Mouse (Mus musculus) lung, postnatal 0 days (tissue): ENCODE measurements around the gene Inf2. TPM values are rescaled to one million over a fixed set of nuclear protein-coding genes. Genes with fewer than 3 reads are reported as not detected.
A peak's percentile ranks its signal among the peaks of the same experiment; 100 is the strongest.

Experiments
- ATAC-seq: fragments of 200-750 bp; cut with Nextera tagmentation; 2 replicates; pipeline ENCODE4 v1.8.0; 2017; ENCODE audit warnings: moderate library complexity
- DNase-seq: peaks from one replicate; pipeline ENCODE4 v3.0.0-alpha.2; 2016; ENCODE audit warnings: low spot score
- H3K27ac ChIP-seq: fragments of 300-500 bp; sonication (generic); 2 replicates; pipeline ENCODE4 v1.5.1; 2014; ENCODE audit warnings: antibody characterized with exemption, mild to moderate bottlenecking, low read length, mixed read lengths
- H3K27me3 ChIP-seq: fragments of 300-500 bp; sonication (generic); replicated peaks from 2 replicates; pipeline ENCODE4 v1.6.1; 2014; ENCODE audit warnings: low read length, mixed read lengths; ENCODE audit not compliant: insufficient read depth
- H3K36me3 ChIP-seq: fragments of 300-500 bp; sonication (generic); 2 replicates; pipeline ENCODE4 v1.6.1; 2014; ENCODE audit warnings: low read length, mixed read lengths; ENCODE audit not compliant: insufficient read depth
- H3K4me1 ChIP-seq: fragments of 300-500 bp; sonication (generic); 2 replicates; pipeline ENCODE4 v1.6.1; 2014; ENCODE audit warnings: antibody characterized with exemption, low read depth, low read length, mixed read lengths; ENCODE audit not compliant: insufficient read depth
- H3K4me2 ChIP-seq: fragments of 300-500 bp; sonication (generic); replicated peaks from 2 replicates; pipeline ENCODE4 v1.6.1; 2014; ENCODE audit warnings: low read depth, mild to moderate bottlenecking, low read length, moderate library complexity, mixed read lengths
- H3K4me3 ChIP-seq: fragments of 300-500 bp; sonication (generic); 2 replicates; pipeline ENCODE4 v1.5.1; 2014; ENCODE audit warnings: low read depth, low read length
- H3K9ac ChIP-seq: fragments of 300-500 bp; sonication (generic); replicated peaks from 2 replicates; pipeline ENCODE4 v1.6.1; 2014; ENCODE audit warnings: low read depth, mild to moderate bottlenecking
- H3K9me3 ChIP-seq: fragments of 300-500 bp; sonication (generic); 2 replicates; pipeline ENCODE4 v1.6.1; 2016; ENCODE audit warnings: low read length, mixed read lengths
- CTCF ChIP-seq: IDR thresholded peaks from 2 replicates; pipeline ENCODE4 v1.5.1; 2016; ENCODE audit warnings: antibody characterized with exemption, mild to moderate bottlenecking
- EP300 ChIP-seq: IDR thresholded peaks from 2 replicates; pipeline ENCODE4 v1.6.1; 2016; ENCODE audit warnings: antibody characterized with exemption, mild to moderate bottlenecking, control low read depth
- WGBS: fragments of 180-500 bp; shearing (Covaris S2); extraction: QIAGEN DNeasy Blood & Tissue Kit; methylation state at CpG from one replicate; pipeline ENCODE4 v1.1.7; 2014; 5-methylcytosine and 5-hydroxymethylcytosine counted together
- polyA plus RNA-seq: library from polyadenylated mRNA; unstranded; fragments of >200 nt; fragmentation: Nextera tagmentation; extraction: Ambion mirVana; gene quantifications from 2 replicates; pipeline ENCODE4 v1.2.1, GENCODE M21; 2015

Inf2 gene
- polyA plus RNA-seq, 1 experiment from 2014 or later, result 5.2 TPM

GRCm38 (mm10) chr12:112591240-112591639, 2.7 kb downstream of the Inf2 start:
- Histone ChIP-seq H3K9me3 (no peaks in the 10 kb centered on the region), H3K36me3 (no peaks in the 10 kb centered on the region), H3K27ac (no peak overlapping the region), H3K27me3 (no peaks in the 10 kb centered on the region), H3K4me3 (no peak overlapping the region), H3K4me1 (peaks cover 39% of the 10 kb centered on the region), H3K4me2 (no peak overlapping the region), H3K9ac (no peak overlapping the region)
- DNase-seq (no peak), ATAC-seq (no peak)
- WGBS, result 87% methylated on average over 5 of the region's 5 CpGs
- TF ChIP-seq CTCF (no peak), EP300 (no peak)

GRCm38 (mm10) chr12:112591730-112592129, 3.1 kb downstream of the Inf2 start:
- H3K4me2 ChIP-seq, result no peak overlapping the region
- peaks cover 39% of the 10 kb centered on the region for H3K4me1 ChIP-seq
- DNase-seq (no peak), ATAC-seq (no peak)
- no peak for TF ChIP-seq EP300
- TF ChIP-seq CTCF, result no peak
- 68% methylated on average over 3 of the region's 3 CpGs for WGBS
- H3K27me3 ChIP-seq, result no peaks in the 10 kb centered on the region
- no peaks in the 10 kb centered on the region for H3K9me3 ChIP-seq
- H3K4me3 ChIP-seq, result no peak overlapping the region
- H3K27ac ChIP-seq, result no peak overlapping the region
- H3K9ac ChIP-seq, result no peak overlapping the region
- H3K36me3 ChIP-seq, result no peaks in the 10 kb centered on the region

DNA sequence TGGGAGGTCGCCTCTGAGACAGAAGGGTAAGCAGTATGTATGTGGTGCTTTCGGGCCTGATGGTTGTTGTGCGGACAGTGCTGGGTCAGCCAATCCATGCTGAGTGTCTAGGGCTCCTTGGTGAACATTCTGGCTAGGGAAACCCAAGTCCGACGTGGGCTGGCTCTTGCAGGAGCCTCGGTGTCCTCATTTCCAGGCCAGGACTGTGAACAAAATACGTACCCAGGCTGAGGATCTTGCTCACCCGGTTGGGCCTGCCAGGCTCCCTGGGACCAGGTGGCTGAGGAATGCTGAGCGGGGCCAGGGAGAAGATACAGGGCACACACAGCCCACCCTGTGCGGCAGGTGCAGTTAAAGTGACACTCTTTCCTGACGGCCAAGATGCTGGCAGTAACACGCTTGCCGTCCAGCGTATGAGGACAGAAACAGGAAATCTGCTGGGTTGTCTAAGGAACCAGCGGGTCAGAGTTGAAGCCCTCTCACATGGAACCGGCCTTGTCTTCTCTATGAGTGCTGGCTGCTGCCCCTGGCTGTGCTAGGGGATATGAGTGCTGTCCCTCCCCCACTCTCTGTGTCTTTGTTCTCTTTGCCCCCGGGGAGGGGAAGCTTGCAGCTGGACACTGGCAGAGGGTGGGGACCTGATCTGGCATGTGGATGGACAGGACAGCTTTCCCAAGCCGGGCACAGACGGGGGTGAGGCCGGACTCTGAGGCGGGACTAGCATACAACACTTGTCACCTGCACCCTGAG, 4.6 kb downstream of the Inf2 start:
- DNase-seq (peak; percentile 62), ATAC-seq (peak; percentile 18)
- Histone ChIP-seq H3K4me3 (no peak overlapping the region), H3K9me3 (no peaks in the 10 kb centered on the region), H3K27ac (peak overlapping the region; percentile 54; the same call in 1 of the 2 replicates), H3K27me3 (no peaks in the 10 kb centered on the region), H3K4me2 (no peak overlapping the region), H3K4me1 (peaks cover 33% of the 10 kb centered on the region), H3K36me3 (no peaks in the 10 kb centered on the region), H3K9ac (no peak overlapping the region)
- 43% methylated on average over 21 of the region's 21 CpGs for WGBS
- TF ChIP-seq EP300 (no peak), CTCF (peak; percentile 29)

DNA sequence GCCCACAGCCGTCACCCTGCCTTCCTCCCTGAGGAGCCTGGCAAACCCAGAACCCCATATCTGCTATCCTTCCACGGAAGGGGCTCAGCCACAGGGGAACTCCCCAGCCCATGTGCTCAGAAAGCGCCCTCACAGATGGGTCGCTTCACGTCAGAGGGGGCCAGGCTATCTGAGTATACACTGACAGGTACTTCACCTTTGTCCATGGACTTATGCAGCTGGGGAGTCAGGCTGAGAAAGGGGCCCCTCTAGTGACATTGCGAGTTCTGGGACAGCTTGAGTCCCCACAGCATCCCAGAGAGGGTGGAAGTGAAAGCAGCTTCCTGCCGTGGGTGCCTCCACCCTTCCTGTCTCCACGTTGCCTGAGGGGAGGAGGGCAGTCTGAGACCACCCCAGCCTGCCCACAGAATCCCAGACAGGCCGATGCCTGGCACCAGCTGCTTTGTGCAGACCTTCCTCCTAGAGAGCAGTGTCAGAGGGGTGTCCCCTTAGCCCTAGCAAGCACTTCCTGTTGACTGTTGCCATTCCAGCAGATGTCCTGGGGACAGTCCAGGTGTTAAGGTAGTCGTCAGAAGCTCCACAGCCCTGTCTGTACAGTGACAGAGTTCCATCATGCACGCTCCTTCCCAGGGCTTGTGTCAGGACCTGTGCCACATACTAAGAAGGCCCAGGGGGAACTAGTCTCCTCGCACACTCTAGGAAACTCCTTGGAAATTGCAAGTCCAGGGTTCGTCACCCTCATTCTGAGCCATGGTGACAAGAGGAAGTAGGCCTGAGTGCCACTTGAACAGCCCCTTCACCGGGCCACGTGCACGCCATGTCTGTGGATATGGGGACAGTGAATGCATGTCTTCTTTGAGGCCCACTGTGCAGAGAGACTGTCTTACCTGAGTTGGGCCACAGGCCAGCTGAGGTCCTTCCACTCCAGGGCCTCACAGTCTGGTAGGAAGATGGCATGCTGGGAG, 5.6 kb downstream of the Inf2 start:
- H3K27ac ChIP-seq, result peak overlapping the region; percentile 47
- H3K9ac ChIP-seq, result no peak overlapping the region
- no peaks in the 10 kb centered on the region for H3K9me3 ChIP-seq
- H3K4me3 ChIP-seq, result no peak overlapping the region
- 47% methylated on average over 16 of the region's 16 CpGs for WGBS
- ATAC-seq (peak; percentile 47), DNase-seq (peak; percentile 59)
- TF ChIP-seq EP300, result no peak
- TF ChIP-seq CTCF, result no peak
- peaks cover 30% of the 10 kb centered on the region for H3K4me1 ChIP-seq
- no peaks in the 10 kb centered on the region for H3K27me3 ChIP-seq
- no peak overlapping the region for H3K4me2 ChIP-seq
- no peaks in the 10 kb centered on the region for H3K36me3 ChIP-seq

GRCm38 (mm10) chr12:112594989-112595388, 6.4 kb downstream of the Inf2 start:
- Histone ChIP-seq H3K9ac (no peak overlapping the region), H3K27me3 (no peaks in the 10 kb centered on the region), H3K4me3 (no peak overlapping the region), H3K27ac (0 out of 2 replicates have a peak overlapping the region, but pooled peaks have one; percentile 47), H3K4me1 (peaks cover 28% of the 10 kb centered on the region), H3K9me3 (no peaks in the 10 kb centered on the region), H3K4me2 (no peak overlapping the region), H3K36me3 (no peaks in the 10 kb centered on the region)
- 20% methylated on average over 4 of the region's 4 CpGs for WGBS
- no peak for ATAC-seq
- no peak for DNase-seq
- no peak for TF ChIP-seq CTCF
- no peak for TF ChIP-seq EP300

DNA sequence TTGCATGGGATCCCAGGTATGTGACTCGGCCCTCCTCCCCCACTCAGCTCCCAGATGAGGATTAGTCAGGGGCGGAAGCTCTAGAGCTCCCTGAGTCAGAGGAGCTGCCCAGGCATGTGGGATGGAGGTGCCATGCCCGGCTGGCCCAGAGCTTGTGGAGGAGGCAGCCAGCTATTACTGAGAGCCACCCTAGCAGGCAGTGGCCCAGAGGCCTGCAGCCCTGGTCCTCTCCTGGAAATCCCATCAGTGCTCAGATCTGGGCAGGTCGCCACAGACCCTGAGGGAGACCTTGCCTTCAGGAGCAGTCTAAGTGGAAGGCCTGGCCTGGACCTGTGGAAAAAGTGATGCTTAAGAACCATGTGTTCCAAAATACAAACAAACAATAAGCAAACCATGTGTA, 7.0 kb downstream of the Inf2 start:
- ATAC-seq (no peak), DNase-seq (no peak)
- Histone ChIP-seq H3K4me1 (peaks cover 28% of the 10 kb centered on the region), H3K27me3 (no peaks in the 10 kb centered on the region), H3K9ac (no peak overlapping the region), H3K9me3 (no peaks in the 10 kb centered on the region), H3K27ac (no peak overlapping the region), H3K4me3 (no peak overlapping the region), H3K36me3 (no peaks in the 10 kb centered on the region), H3K4me2 (no peak overlapping the region)
- TF ChIP-seq EP300, result no peak
- no peak for TF ChIP-seq CTCF
- WGBS, result 75% methylated on average over 4 of the region's 4 CpGs
